Mouse (Mus musculus): Measurements from ENCODE around the gene Pigf. TPM values are rescaled to one million over a fixed set of nuclear protein-coding genes. Genes with fewer than 3 reads are reported as not detected.

The Pigf gene
- polyA plus RNA-seq, 1 experiment from 2014 or later, result 43.8 TPM

DNA sequence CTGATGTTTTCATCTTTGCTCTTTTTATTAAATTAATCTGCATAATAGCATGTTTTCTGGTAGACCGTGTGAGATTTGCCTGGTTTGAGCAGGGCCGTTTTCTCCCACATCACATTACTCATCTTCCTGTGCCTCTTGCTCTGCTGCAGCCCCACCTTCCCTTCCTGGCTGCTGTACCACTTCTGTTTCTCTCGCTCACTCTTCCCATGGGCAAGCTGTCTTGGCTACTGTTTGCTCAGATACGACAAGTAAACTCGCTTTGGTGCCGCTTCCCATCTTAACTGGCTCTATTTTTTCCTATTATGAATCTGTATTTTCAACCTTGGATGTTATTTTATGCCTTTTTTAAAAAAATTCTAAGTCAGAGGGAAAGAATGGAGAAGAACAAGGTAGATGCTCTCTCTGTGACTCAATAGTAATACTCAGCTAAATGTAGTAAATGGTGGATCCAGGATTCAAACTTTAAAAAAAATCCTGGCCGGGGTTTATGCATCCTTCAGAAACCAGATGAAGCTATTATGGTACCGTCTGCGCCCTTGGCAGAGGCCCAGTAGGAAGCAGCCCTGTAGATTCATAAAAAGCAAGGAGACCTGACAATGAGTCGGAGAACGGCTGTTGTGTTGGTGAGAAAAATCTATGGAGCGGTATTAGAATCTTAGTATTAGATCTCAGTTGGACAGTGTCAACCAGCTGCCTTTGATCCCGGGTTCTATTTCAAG is 13.7 kb downstream of the Pigf start:
- DNase-seq (ENCODE audit: low spot score) (no peak), ATAC-seq (replicated peaks; ENCODE audit: low FRiP score, low TSS enrichment, low read depth) (no peak)
- no peak overlapping the region for H3K9ac ChIP-seq (ENCODE audit: low read length)
- no peak overlapping the region for H3K4me2 ChIP-seq (ENCODE audit: low read length)
- no peaks in the 10 kb centered on the region for H3K9me3 ChIP-seq (ENCODE audit: control insufficient read depth, low read length)
- H3K4me1 ChIP-seq (replicated peaks; ENCODE audit: control insufficient read depth, insufficient read depth, low read length), result no peaks in the 10 kb centered on the region
- H3K27ac ChIP-seq (ENCODE audit: low read depth), result no peak overlapping the region
- no peaks in the 10 kb centered on the region for H3K27me3 ChIP-seq (replicated peaks; ENCODE audit: control insufficient read depth, insufficient read depth, low read length)
- WGBS, result 83% methylated on average over 13 of the region's 13 CpGs
- 0 out of 2 replicates have a peak, but pooled peaks cover 3% of the 10 kb centered on the region for H3K36me3 ChIP-seq (ENCODE audit: control insufficient read depth, insufficient read depth, low read length)
- H3K4me3 ChIP-seq (ENCODE audit: low read depth, low read length), result no peak overlapping the region

DNA sequence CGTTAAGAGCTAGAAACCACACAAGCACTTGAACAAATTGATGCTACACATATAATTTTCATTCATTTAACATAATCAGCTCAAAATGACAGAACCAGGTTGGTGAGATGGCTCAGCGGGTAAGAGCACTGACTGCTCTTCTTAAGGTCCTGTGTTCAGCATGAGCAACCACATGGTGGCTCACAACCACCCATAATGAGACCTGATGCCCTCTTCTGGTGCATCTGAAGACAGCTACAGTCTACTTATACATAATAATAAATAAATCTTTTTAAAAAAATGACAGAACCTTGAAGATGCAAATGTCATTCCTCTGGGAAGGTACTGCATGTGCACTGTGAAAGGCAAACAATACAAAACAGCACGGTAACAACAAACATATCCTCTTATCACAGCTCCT is 16.3 kb downstream of the Pigf start:
- Histone ChIP-seq H3K36me3 (ENCODE audit: control insufficient read depth, insufficient read depth, low read length) (0 out of 2 replicates have a peak, but pooled peaks cover 3% of the 10 kb centered on the region), H3K4me2 (ENCODE audit: low read length) (no peak overlapping the region), H3K9me3 (ENCODE audit: control insufficient read depth, low read length) (no peaks in the 10 kb centered on the region), H3K27ac (ENCODE audit: low read depth) (no peak overlapping the region), H3K9ac (ENCODE audit: low read length) (no peak overlapping the region), H3K4me1 (replicated peaks; ENCODE audit: control insufficient read depth, insufficient read depth, low read length) (no peaks in the 10 kb centered on the region), H3K4me3 (ENCODE audit: low read depth, low read length) (no peak overlapping the region), H3K27me3 (replicated peaks; ENCODE audit: control insufficient read depth, insufficient read depth, low read length) (no peaks in the 10 kb centered on the region)
- WGBS, result 92% methylated on average over 3 of the region's 3 CpGs
- ATAC-seq (replicated peaks; ENCODE audit: low FRiP score, low TSS enrichment, low read depth) (no peak), DNase-seq (ENCODE audit: low spot score) (no peak)

DNA sequence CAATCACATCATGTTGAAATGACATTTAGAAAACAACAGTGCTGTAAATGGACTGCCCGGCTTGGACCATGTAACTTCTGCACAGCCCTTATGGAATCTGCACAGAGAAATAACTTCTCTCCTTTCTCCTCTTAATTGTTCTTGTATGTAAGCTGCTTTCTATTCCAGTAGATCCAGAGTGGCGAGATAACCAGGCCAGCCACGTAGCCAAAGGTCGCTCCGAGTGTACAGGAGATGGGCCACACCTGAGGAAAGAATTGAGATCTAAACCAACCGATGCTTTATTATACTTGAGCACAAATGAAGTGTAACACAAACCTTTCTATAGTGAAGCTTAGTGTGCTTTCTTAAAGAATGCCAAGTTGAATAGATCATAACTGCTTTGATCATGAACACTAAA is 27.9 kb downstream of the Pigf start:
- Histone ChIP-seq H3K9me3 (ENCODE audit: control insufficient read depth, low read length) (no peaks in the 10 kb centered on the region), H3K27ac (ENCODE audit: low read depth) (no peak overlapping the region), H3K9ac (ENCODE audit: low read length) (no peak overlapping the region), H3K4me1 (replicated peaks; ENCODE audit: control insufficient read depth, insufficient read depth, low read length) (no peaks in the 10 kb centered on the region), H3K36me3 (ENCODE audit: control insufficient read depth, insufficient read depth, low read length) (peaks cover 38% of the 10 kb centered on the region), H3K4me3 (ENCODE audit: low read depth, low read length) (no peak overlapping the region), H3K4me2 (ENCODE audit: low read length) (no peak overlapping the region), H3K27me3 (replicated peaks; ENCODE audit: control insufficient read depth, insufficient read depth, low read length) (no peaks in the 10 kb centered on the region)
- DNase-seq (ENCODE audit: low spot score) (no peak), ATAC-seq (replicated peaks; ENCODE audit: low FRiP score, low TSS enrichment, low read depth) (no peak)
- 87% methylated on average over 6 of the region's 6 CpGs for WGBS

DNA sequence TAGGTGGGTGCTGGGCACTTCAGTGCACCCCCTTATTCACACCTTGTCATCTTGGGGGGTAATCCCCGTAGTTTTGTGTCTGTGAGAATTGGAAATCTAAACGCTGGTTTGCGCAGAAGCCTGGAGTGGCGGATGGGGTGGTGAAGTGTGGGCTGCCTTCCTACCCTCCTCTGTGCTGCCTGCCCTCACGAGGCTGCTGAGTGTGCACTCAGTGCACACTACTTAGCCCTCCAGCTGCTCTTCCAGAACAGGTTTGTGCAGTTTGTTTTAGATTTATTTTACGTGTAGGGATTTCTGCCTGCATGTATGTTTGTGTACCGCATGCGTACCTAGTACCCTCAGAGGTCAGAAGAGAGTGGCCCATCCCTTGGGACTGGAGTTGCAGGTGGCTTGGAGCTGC is 33.9 kb downstream of the Pigf start:
- Histone ChIP-seq H3K9ac (ENCODE audit: low read length) (no peak overlapping the region), H3K4me2 (ENCODE audit: low read length) (no peak overlapping the region), H3K4me1 (replicated peaks; ENCODE audit: control insufficient read depth, insufficient read depth, low read length) (no peaks in the 10 kb centered on the region; the same call in 1 of the 2 replicates), H3K4me3 (ENCODE audit: low read depth, low read length) (no peak overlapping the region), H3K27ac (ENCODE audit: low read depth) (no peak overlapping the region), H3K27me3 (replicated peaks; ENCODE audit: control insufficient read depth, insufficient read depth, low read length) (no peaks in the 10 kb centered on the region), H3K9me3 (ENCODE audit: control insufficient read depth, low read length) (no peaks in the 10 kb centered on the region), H3K36me3 (ENCODE audit: control insufficient read depth, insufficient read depth, low read length) (peaks cover 8% of the 10 kb centered on the region; the same call in 1 of the 2 replicates)
- DNase-seq (ENCODE audit: low spot score), result no peak
- ATAC-seq (replicated peaks; ENCODE audit: low FRiP score, low TSS enrichment, low read depth), result no peak
- WGBS, result 86% methylated on average over 8 of the region's 8 CpGs

DNA sequence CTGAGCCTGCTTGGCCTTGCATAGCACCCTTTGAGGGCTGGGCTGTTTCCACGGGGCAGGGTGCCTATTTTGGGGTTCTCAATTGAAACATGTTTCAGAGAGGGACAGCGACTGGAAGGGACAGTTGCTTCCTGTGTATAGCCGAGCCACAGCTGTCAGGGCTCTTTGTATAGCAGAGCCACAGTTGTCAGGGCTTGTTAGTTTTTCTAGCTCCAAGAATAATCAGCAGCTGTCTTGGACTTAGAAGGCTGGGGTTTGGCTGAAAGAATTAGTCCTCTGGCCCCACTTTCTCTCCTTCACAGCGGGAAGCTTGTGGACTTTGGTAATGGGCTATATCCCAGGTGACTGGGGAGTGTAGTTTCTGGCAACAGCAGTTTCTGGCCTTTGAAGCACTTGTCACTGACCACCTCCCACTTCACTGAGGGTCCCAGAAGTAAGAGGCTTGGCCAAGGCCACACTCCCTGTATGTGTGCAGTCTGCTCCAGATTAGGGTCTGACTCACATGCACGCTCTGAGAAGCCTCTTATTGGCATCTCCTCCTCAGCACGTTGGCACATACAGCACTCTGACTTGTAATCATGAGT is 36.5 kb downstream of the Pigf start:
- DNase-seq (ENCODE audit: low spot score) (no peak), ATAC-seq (replicated peaks; ENCODE audit: low FRiP score, low TSS enrichment, low read depth) (no peak)
- Histone ChIP-seq H3K36me3 (ENCODE audit: control insufficient read depth, insufficient read depth, low read length) (0 out of 2 replicates have a peak, but pooled peaks cover 5% of the 10 kb centered on the region), H3K4me3 (ENCODE audit: low read depth, low read length) (no peak overlapping the region), H3K27ac (ENCODE audit: low read depth) (no peak overlapping the region), H3K4me1 (replicated peaks; ENCODE audit: control insufficient read depth, insufficient read depth, low read length) (no peaks in the 10 kb centered on the region; the same call in 1 of the 2 replicates), H3K4me2 (ENCODE audit: low read length) (no peak overlapping the region), H3K9me3 (ENCODE audit: control insufficient read depth, low read length) (no peaks in the 10 kb centered on the region), H3K9ac (ENCODE audit: low read length) (no peak overlapping the region), H3K27me3 (replicated peaks; ENCODE audit: control insufficient read depth, insufficient read depth, low read length) (no peaks in the 10 kb centered on the region)
- 69% methylated on average over 6 of the region's 6 CpGs for WGBS

DNA sequence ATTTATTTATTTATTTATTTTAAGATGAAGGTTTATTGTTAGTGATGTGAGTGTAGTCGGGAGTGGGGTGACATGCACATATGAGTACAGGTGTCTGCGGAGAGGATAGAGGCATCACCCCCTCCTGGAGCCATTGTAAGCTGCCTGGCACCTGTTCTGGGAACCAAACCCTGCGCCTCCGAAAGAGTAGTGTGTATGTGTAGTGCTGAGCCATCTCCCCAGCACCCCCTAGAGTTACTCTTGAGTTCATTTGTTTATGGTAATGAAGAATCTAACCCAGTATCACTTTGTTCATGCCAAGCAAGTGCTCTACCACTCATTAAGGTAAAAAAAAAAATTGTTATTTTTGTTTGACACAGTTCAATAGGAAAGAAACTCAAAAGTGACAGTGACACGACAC is 37.0 kb downstream of the Pigf start:
- no peak overlapping the region for H3K9ac ChIP-seq (ENCODE audit: low read length)
- H3K9me3 ChIP-seq (ENCODE audit: control insufficient read depth, low read length), result no peaks in the 10 kb centered on the region
- H3K4me3 ChIP-seq (ENCODE audit: low read depth, low read length), result no peak overlapping the region
- 0 out of 2 replicates have a peak, but pooled peaks cover 8% of the 10 kb centered on the region for H3K36me3 ChIP-seq (ENCODE audit: control insufficient read depth, insufficient read depth, low read length)
- no peak for DNase-seq (ENCODE audit: low spot score)
- ATAC-seq (replicated peaks; ENCODE audit: low FRiP score, low TSS enrichment, low read depth), result no peak
- H3K4me1 ChIP-seq (replicated peaks; ENCODE audit: control insufficient read depth, insufficient read depth, low read length), result no peaks in the 10 kb centered on the region; the same call in 1 of the 2 replicates
- no peak overlapping the region for H3K27ac ChIP-seq (ENCODE audit: low read depth)
- WGBS, result 95% methylated on average over 5 of the region's 5 CpGs
- H3K27me3 ChIP-seq (replicated peaks; ENCODE audit: control insufficient read depth, insufficient read depth, low read length), result no peaks in the 10 kb centered on the region
- no peak overlapping the region for H3K4me2 ChIP-seq (ENCODE audit: low read length)

DNA sequence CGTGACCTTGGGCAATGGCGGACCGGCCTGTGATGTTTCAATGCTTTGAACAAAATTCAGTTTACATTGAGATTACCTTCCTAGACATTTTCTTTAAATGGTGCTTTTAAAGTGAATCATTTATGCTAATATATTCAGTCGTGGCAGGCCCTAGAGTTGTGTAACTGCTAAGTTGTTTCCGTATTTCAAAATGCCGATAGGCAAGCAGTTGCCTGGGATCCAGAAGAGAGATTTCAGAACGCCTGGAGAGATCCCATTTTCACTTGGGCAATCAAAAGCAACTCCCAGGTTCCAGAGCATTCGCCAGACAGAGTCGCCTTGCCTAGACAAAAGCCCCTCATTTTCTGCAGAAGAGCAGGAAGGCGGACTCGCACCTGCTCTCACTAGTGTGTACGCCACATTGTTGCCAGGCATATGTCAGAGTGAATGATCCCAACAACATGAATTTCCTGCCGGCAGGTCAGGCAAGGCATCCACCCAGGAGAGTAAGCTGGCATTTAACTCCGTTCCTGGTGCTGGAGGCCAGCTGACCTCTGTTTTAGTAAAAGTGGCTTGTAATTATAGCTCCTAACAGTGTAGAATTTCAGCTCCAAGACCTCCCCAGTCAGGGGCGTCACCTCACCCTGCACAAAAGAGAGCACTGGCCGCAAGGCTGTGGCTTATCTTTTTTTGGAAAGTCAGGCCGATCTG is 38.6 kb downstream of the Pigf start:
- 54% methylated on average over 17 of the region's 17 CpGs for WGBS
- H3K9ac ChIP-seq (ENCODE audit: low read length), result no peak overlapping the region
- no peaks in the 10 kb centered on the region for H3K27me3 ChIP-seq (replicated peaks; ENCODE audit: control insufficient read depth, insufficient read depth, low read length)
- H3K9me3 ChIP-seq (ENCODE audit: control insufficient read depth, low read length), result no peaks in the 10 kb centered on the region
- H3K36me3 ChIP-seq (ENCODE audit: control insufficient read depth, insufficient read depth, low read length), result 0 out of 2 replicates have a peak, but pooled peaks cover 10% of the 10 kb centered on the region
- ATAC-seq (replicated peaks; ENCODE audit: low FRiP score, low TSS enrichment, low read depth) (no peak), DNase-seq (ENCODE audit: low spot score) (no peak)
- H3K4me3 ChIP-seq (ENCODE audit: low read depth, low read length), result no peak overlapping the region
- no peak overlapping the region for H3K4me2 ChIP-seq (ENCODE audit: low read length)
- H3K4me1 ChIP-seq (replicated peaks; ENCODE audit: control insufficient read depth, insufficient read depth, low read length), result peaks cover 2% of the 10 kb centered on the region; the same call in 1 of the 2 replicates
- H3K27ac ChIP-seq (ENCODE audit: low read depth), result no peak overlapping the region

DNA sequence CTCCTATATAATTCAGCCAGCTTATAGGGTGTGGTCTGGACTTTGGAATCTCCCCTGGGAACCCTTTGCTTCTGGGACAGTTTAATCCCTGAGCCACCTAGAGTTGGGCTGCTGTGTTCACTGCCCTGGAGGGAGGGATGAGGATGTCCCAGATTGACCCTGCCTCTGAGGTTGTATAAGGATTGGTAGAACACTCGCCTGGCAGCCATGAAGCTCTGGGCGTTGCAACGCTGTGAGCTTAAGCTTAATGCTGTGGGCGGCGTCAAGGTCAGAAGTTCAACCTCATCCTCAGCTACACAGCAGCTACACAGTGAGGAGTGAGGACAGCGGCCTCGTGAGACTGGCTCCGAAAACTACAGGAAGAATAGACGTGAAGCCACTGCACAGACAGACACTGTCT is 42.7 kb downstream of the Pigf start:
- H3K4me1 ChIP-seq (replicated peaks; ENCODE audit: control insufficient read depth, insufficient read depth, low read length), result peaks cover 2% of the 10 kb centered on the region; the same call in 1 of the 2 replicates
- no peak for DNase-seq (ENCODE audit: low spot score)
- ATAC-seq (replicated peaks; ENCODE audit: low FRiP score, low TSS enrichment, low read depth), result peak; percentile 56
- H3K4me3 ChIP-seq (ENCODE audit: low read depth, low read length), result no peak overlapping the region
- no peak overlapping the region for H3K9ac ChIP-seq (ENCODE audit: low read length)
- no peaks in the 10 kb centered on the region for H3K9me3 ChIP-seq (ENCODE audit: control insufficient read depth, low read length)
- H3K4me2 ChIP-seq (ENCODE audit: low read length), result no peak overlapping the region
- H3K27ac ChIP-seq (ENCODE audit: low read depth), result no peak overlapping the region
- 53% methylated on average over 9 of the region's 9 CpGs for WGBS
- no peaks in the 10 kb centered on the region for H3K27me3 ChIP-seq (replicated peaks; ENCODE audit: control insufficient read depth, insufficient read depth, low read length)
- peaks cover 25% of the 10 kb centered on the region for H3K36me3 ChIP-seq (ENCODE audit: control insufficient read depth, insufficient read depth, low read length)

Measured in intestine, embryonic 14.5 days (tissue).